Mouse (Mus musculus) liver, adult 2 months (tissue): ENCODE measurements around the gene Xrcc4.

Experiments used
- CTCF ChIP-seq: fragments of 200-500 bp; IDR thresholded peaks from 2 replicates; pipeline ENCODE4 v1.5.1; 2011; ENCODE audit warnings: low read depth, low read length, control low read depth
- POLR2A ChIP-seq: fragments of 200-500 bp; IDR thresholded peaks from 2 replicates; pipeline ENCODE4 v1.6.1; 2011; ENCODE audit warnings: low read length, control low read depth; ENCODE audit not compliant: insufficient read depth; ENCODE audit errors: extremely low read depth

DNA sequence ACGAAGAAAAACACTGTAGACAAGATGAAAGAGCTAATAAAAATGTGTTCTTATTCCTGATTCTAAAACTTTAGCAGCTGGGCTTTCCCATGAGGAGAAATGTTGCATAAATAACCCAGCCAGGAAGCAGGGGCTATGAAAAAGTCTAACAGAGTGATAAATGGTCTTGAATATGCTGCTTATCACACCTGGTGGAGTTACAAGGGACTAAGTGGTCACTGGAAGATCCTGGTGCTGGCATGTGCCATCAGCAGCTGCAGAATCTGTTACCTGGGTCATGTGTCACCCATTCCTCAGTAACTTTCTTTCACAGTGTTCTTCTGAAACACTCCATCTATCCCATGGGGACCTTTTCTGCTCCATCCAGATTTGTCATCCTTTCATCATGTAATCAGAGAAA, 22.3 kb upstream of the Xrcc4 start:
- TF ChIP-seq CTCF = no peak
- TF ChIP-seq POLR2A = no peak
